Comparison of ENCODE assay signal across 8 mouse cellular contexts in the genomic region with DNA sequence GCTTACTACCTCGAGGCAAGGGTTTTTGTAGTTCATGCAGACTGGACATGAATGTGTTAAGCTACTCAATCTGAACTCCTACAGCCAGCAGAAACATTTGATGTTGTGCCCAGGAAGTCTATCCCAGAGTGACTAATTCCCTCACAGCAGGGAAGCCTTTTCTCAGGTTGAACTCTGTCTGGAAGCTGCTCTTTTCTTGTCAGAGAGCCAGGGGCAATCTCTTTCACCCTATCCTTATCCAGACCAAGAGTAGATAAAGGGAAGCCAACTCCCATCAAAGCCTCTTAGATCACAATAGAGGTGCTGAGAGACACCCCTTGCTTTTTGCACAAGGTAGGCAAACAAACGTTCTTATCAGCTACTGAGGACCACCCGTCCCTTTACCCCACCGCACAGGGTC.
A peak's percentile ranks its signal among the peaks of the same experiment; 100 is the strongest.
DNase-seq lines count a peak whose midpoint lies in the region; ATAC-seq and TF ChIP-seq lines count a peak whose summit lies in the region.
"Had no signal": no experiment of that assay in that cellular context is flagged by ENCODE, and none has a peak within 500 bp of the region (broad histone marks: within the 10 kb centered on the region; RNA-seq: fewer than 3 reads in every experiment).

No protein-coding gene starts in this region.

- H3K27ac ChIP-seq in heart, embryonic 14.5 days (replicated peaks in 1 of 2; ENCODE audit: control insufficient read depth in 1 of 2, insufficient read depth in 1 of 2, low read depth in 2 of 2, low read length in 2 of 2): no peak overlapping the region
- H3K27ac ChIP-seq in intestine, postnatal 0 days (ENCODE audit: low read depth, low read length): no peak overlapping the region

- no peaks in the 10 kb centered on the region for H3K9me3 ChIP-seq in heart, embryonic 14.5 days (ENCODE audit: control insufficient read depth, low read length)
- H3K9me3 ChIP-seq in intestine, postnatal 0 days (ENCODE audit: control insufficient read depth): no peaks in the 10 kb centered on the region

- H3K9ac ChIP-seq in heart, embryonic 14.5 days (ENCODE audit: low read length): no peak overlapping the region
- H3K9ac ChIP-seq in intestine, postnatal 0 days (ENCODE audit: low read depth, low read length): no peak overlapping the region

- H3K4me1 ChIP-seq in heart, embryonic 14.5 days (ENCODE audit: control insufficient read depth in 2 of 2, insufficient read depth in 2 of 2, low read length in 2 of 2): peaks cover 2 to 10% of the 10 kb centered on the region in 2 experiments; a peak in 3 of 4 replicates
- peaks cover 4% of the 10 kb centered on the region for H3K4me1 ChIP-seq in intestine, postnatal 0 days (replicated peaks; ENCODE audit: control insufficient read depth, insufficient read depth, low read length)

- DNase-seq in heart, adult 11 months: no peak
- DNase-seq in ovary, postnatal 14 days (ENCODE audit: low spot score): peak; percentile 14
- DNase-seq in ovary, postnatal 10 days (ENCODE audit: low spot score): no peak
- DNase-seq in cerebellum, postnatal 36 days: no peak
- DNase-seq: gastrocnemius, postnatal 10 days had no signal

- H3K27me3 ChIP-seq in heart, embryonic 14.5 days (ENCODE audit: control insufficient read depth, insufficient read depth, low read length): no peaks in the 10 kb centered on the region
- H3K27me3 ChIP-seq in intestine, postnatal 0 days (replicated peaks; ENCODE audit: control insufficient read depth, insufficient read depth, low read length): no peaks in the 10 kb centered on the region

- no peaks in the 10 kb centered on the region for H3K36me3 ChIP-seq in heart, embryonic 14.5 days (ENCODE audit: control insufficient read depth, insufficient read depth, low read length)
- no peaks in the 10 kb centered on the region for H3K36me3 ChIP-seq in intestine, postnatal 0 days (ENCODE audit: control insufficient read depth, insufficient read depth)

- peak; percentile 59; the same call in 1 of the 2 replicates for ATAC-seq in heart, embryonic 14.5 days (ENCODE audit: insufficient number of reproducible peaks, insufficient read depth, low FRiP score, low read depth)
- peak; percentile 57; the same call in 1 of the 2 replicates for ATAC-seq in intestine, postnatal 0 days
- ATAC-seq in CD4-positive, CD25-positive, alpha-beta regulatory T cell, adult 4 months: no peak

- 10% methylated on average over 4 of the region's 4 CpGs for WGBS in heart, embryonic 14.5 days
- 45% methylated on average over 4 of the region's 4 CpGs for WGBS in intestine, postnatal 0 days

- H3K4me2 ChIP-seq in heart, embryonic 14.5 days (ENCODE audit: low read length): no peak overlapping the region
- H3K4me2 ChIP-seq in intestine, postnatal 0 days (replicated peaks; ENCODE audit: low read depth): no peak overlapping the region

- TF ChIP-seq CTCF in intestine, postnatal 0 days (IDR thresholded peaks at IDR 0.05; ENCODE audit: low read depth): no peak

- no peak overlapping the region for H3K4me3 ChIP-seq in heart, embryonic 14.5 days (ENCODE audit: control insufficient read depth in 1 of 2, insufficient read depth in 1 of 2, low read depth in 1 of 2, low read length in 2 of 2)
- H3K4me3 ChIP-seq in intestine, postnatal 0 days (ENCODE audit: low read depth, low read length): no peak overlapping the region
